Mouse (Mus musculus): ENCODE data around the gene Lrpprc. TPM values are rescaled to one million over a fixed set of nuclear protein-coding genes. Genes with fewer than 3 reads are reported as not detected.

Gene Lrpprc
- polyA plus RNA-seq, 1 experiment from 2014 or later: 54.8 TPM

DNA sequence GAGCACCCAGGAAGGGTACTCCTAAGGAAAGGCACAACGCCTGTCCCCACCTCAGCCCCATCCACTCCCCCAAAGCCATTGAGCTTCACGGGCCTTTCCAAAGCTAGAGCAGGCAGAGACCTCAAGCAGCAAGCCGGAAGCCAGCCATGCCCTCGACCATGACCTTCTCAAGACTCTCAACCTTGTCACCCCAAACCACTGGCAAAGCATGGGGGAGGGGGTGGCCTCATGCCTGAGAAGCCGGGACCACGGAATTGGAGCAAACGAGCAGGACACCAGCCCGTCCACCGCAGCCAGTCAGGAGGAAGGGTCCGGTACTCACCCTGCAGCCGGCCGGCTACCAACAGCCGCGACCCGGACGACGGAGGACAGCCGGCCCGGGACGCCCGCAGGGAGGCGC, 546 bp downstream of the Lrpprc start:
- peak overlapping the region; percentile 94 for H3K4me2 ChIP-seq
- ATAC-seq (ENCODE audit: extremely low read depth, insufficient number of reproducible peaks, low FRiP score, low TSS enrichment): no peak
- peaks cover 24% of the 10 kb centered on the region for H3K4me1 ChIP-seq
- H3K9ac ChIP-seq: peak overlapping the region; percentile 96
- H3K4me3 ChIP-seq: peak overlapping the region; percentile 99
- no peaks in the 10 kb centered on the region for H3K27me3 ChIP-seq (replicated peaks)
- peak overlapping the region; percentile 83 for H3K27ac ChIP-seq (replicated peaks)
- WGBS: 0% methylated on average over 22 of the region's 22 CpGs
- H3K36me3 ChIP-seq: peaks cover 16% of the 10 kb centered on the region
- H3K9me3 ChIP-seq: no peaks in the 10 kb centered on the region

DNA sequence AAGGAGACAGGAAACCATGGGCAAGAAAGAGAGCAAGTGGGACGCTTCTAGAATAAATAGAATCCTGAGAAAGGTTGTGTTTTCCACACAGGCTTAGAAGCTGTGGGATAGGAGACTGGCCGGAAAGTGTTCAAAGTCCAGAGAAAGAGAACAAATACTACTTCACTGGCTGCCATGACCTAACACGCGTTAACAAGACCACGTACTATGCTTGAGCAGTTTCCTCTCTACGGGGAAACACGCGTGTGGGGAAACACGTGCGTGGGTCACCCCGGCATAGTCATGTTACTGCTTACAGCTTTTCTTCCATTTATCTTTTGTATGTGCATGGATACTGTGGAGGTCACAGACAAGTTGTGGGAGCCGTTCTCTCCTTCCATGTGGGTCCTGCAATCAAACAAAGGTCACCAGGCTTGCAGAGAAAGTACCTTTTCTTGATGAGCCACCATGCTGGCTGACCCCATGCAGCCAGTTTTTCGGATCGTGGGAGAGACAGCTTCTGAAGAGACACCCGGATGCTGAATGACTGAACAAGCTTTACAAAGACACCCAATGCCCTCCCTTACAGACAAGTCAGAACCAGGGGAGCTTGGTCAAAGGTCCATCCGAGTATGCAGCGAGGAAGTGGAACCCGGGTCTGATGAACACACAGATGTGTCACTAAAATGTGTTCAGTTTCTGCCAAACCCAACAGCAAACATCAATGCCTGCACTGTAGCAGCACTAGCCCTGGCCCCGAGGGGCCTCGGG, 2.0 kb downstream of the Lrpprc start:
- Histone ChIP-seq H3K4me3 (peak overlapping the region; percentile 99), H3K4me1 (peaks cover 24% of the 10 kb centered on the region), H3K27ac (replicated peaks) (no peak overlapping the region), H3K9me3 (no peaks in the 10 kb centered on the region), H3K27me3 (replicated peaks) (no peaks in the 10 kb centered on the region), H3K4me2 (peak overlapping the region; percentile 94), H3K9ac (no peak overlapping the region; the same call in 1 of the 2 replicates), H3K36me3 (peaks cover 17% of the 10 kb centered on the region)
- ATAC-seq (ENCODE audit: extremely low read depth, insufficient number of reproducible peaks, low FRiP score, low TSS enrichment): no peak
- 89% methylated on average over 20 of the region's 20 CpGs for WGBS

DNA sequence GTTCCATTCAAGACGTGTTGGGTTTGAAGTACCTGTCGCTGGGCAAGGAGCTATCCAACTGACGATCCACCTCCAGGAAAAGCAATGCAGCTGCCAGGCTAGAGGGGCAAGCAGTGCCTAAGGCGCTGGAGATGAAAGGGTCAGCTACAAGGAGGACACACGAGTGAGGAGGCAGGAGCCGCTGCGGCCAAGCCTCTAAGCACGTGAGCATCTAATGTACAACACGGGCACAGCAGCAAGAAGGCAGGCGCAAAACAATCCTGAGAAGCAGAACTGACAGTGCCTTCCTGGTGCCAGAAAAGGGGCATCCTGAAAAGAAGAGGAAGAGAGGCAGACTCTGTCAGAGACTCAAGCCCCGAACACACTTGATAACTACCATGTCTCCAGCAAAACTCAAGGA, 3.1 kb downstream of the Lrpprc start:
- H3K4me1 ChIP-seq: peaks cover 24% of the 10 kb centered on the region
- ATAC-seq (ENCODE audit: extremely low read depth, insufficient number of reproducible peaks, low FRiP score, low TSS enrichment): no peak
- H3K9ac ChIP-seq: no peak overlapping the region
- H3K27ac ChIP-seq (replicated peaks): no peak overlapping the region
- no peaks in the 10 kb centered on the region for H3K9me3 ChIP-seq
- H3K4me2 ChIP-seq: no peak overlapping the region
- 85% methylated on average over 11 of the region's 11 CpGs for WGBS
- no peaks in the 10 kb centered on the region for H3K27me3 ChIP-seq (replicated peaks)
- H3K36me3 ChIP-seq: peaks cover 20% of the 10 kb centered on the region
- no peak overlapping the region for H3K4me3 ChIP-seq

DNA sequence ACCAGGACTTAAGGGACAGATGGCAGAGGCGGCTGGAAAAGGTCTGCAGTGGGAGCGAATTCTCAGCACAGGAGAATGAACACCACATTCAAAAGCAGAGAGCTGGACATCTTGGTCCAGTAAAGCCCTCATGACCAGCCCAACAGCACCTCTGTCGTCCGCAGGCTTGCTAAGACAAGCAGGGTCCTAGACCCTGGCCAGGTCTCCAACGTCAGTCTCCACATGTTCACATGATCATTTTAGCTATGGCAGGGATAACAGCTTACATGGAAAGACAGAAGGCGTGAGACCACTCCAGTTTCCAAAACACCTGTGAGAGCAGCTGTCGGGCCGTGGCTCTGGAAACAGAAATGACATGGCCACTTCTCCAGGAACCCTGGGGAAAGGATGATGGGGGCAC, 3.7 kb downstream of the Lrpprc start:
- Histone ChIP-seq H3K27ac (replicated peaks) (no peak overlapping the region), H3K9me3 (no peaks in the 10 kb centered on the region), H3K4me2 (no peak overlapping the region), H3K9ac (no peak overlapping the region), H3K36me3 (peaks cover 20% of the 10 kb centered on the region), H3K4me3 (no peak overlapping the region), H3K27me3 (replicated peaks) (no peaks in the 10 kb centered on the region), H3K4me1 (peaks cover 21% of the 10 kb centered on the region)
- WGBS: 87% methylated on average over 8 of the region's 8 CpGs
- ATAC-seq (ENCODE audit: extremely low read depth, insufficient number of reproducible peaks, low FRiP score, low TSS enrichment): no peak

DNA sequence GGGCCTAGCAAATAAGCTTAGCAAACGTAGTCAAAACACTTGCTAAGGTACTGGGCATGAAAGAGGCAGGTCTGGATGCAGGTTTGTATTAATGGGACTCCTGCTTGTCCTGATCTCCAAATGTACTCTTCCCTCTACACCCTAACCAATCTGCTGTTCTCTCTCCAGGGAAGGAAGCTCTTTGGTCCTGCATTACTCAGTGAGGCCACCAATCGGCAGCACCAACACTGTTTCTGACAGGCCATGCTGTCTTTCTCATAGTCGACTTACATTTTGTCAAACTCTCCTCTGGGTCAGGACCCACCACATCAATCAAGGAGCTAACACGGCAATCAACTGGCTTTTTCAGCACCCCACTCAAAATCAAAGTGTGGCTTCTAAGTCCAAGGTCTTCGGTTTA, 5.4 kb downstream of the Lrpprc start:
- no peaks in the 10 kb centered on the region for H3K27me3 ChIP-seq (replicated peaks)
- no peak overlapping the region for H3K9ac ChIP-seq
- WGBS: 77% methylated on average over 5 of the region's 5 CpGs
- no peaks in the 10 kb centered on the region for H3K9me3 ChIP-seq
- no peak overlapping the region for H3K4me3 ChIP-seq
- no peak for ATAC-seq (ENCODE audit: extremely low read depth, insufficient number of reproducible peaks, low FRiP score, low TSS enrichment)
- no peak overlapping the region for H3K4me2 ChIP-seq
- peaks cover 31% of the 10 kb centered on the region for H3K36me3 ChIP-seq
- H3K4me1 ChIP-seq: peaks cover 14% of the 10 kb centered on the region
- no peak overlapping the region for H3K27ac ChIP-seq (replicated peaks)

DNA sequence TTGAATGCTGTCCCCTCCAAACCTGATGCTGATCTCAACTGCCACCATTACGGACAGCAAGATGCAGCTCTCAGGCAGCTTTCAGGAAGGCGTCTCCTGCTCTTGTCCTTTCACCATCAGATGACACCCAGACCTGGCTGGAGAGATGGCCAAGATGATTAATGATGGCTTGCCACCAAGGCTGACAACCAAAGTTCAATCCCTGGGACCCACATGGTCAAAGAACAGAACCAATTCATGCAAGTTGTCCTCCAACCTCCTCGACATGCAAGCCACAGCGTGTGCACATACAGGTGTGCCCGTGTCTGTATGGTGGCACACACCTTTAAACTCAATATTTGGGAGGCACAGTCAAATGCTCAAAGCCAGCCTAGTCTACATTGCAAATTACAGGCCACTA, 7.1 kb downstream of the Lrpprc start:
- H3K4me1 ChIP-seq: peaks cover 7% of the 10 kb centered on the region
- H3K27ac ChIP-seq (replicated peaks): no peak overlapping the region
- no peaks in the 10 kb centered on the region for H3K27me3 ChIP-seq (replicated peaks)
- H3K9me3 ChIP-seq: no peaks in the 10 kb centered on the region
- no peak overlapping the region for H3K4me2 ChIP-seq
- no peak for ATAC-seq (ENCODE audit: extremely low read depth, insufficient number of reproducible peaks, low FRiP score, low TSS enrichment)
- 88% methylated on average over 5 of the region's 5 CpGs for WGBS
- H3K4me3 ChIP-seq: no peak overlapping the region
- no peak overlapping the region for H3K9ac ChIP-seq
- H3K36me3 ChIP-seq: peaks cover 31% of the 10 kb centered on the region

DNA sequence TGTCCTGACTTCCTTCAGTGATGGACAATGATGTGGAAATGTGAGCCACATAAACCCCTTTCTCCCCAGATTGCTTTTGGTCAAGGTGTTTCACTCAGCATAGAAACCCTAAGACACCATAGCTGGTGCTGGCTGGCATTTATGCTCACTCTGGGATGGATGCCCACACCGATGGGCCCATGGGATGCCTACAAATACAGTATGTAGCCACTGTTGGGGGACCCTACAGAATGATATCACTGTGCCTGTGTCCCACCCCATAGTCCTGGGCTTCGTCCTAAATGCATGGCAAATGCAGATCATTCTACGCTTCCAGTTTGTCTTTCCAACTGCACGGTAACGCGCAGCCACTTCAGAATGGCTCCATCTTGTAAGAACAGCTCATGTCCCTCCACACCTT, 10.3 kb downstream of the Lrpprc start:
- H3K9ac ChIP-seq: no peak overlapping the region
- no peak for ATAC-seq (ENCODE audit: extremely low read depth, insufficient number of reproducible peaks, low FRiP score, low TSS enrichment)
- no peak overlapping the region for H3K4me3 ChIP-seq
- H3K4me1 ChIP-seq: peaks cover 30% of the 10 kb centered on the region
- no peaks in the 10 kb centered on the region for H3K27me3 ChIP-seq (replicated peaks)
- no peak overlapping the region for H3K27ac ChIP-seq (replicated peaks)
- no peaks in the 10 kb centered on the region for H3K9me3 ChIP-seq
- 94% methylated on average over 6 of the region's 6 CpGs for WGBS
- no peak overlapping the region for H3K4me2 ChIP-seq
- peaks cover 27% of the 10 kb centered on the region for H3K36me3 ChIP-seq

DNA sequence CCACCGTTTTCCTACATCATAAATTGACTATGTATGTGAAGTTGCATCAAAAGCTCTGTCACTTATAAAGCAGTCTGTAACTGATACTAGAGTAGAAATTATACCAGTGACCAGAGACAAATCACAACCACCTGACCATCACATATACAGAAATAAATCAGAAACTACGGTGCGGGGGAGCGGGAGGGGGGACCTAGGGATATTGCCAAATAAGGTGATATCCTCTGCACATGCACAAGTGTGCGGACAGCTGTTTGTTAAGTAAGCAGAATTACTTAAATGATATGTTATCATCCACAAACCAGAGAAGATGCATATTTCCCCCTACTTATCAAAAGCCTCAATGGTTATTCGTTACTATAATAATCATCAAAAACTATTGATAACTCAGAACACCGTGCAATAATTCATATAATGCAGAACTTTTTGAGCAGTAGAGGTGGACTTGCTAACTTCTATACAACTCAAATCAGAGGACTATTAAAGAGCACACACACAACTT, 12.1 kb downstream of the Lrpprc start:
- Histone ChIP-seq H3K27ac (replicated peaks) (no peak overlapping the region), H3K9ac (no peak overlapping the region), H3K9me3 (no peaks in the 10 kb centered on the region), H3K27me3 (replicated peaks) (no peaks in the 10 kb centered on the region), H3K4me2 (no peak overlapping the region), H3K4me3 (no peak overlapping the region), H3K36me3 (peaks cover 41% of the 10 kb centered on the region), H3K4me1 (peaks cover 30% of the 10 kb centered on the region)
- WGBS: 81% methylated on average over 7 of the region's 7 CpGs
- no peak for ATAC-seq (ENCODE audit: extremely low read depth, insufficient number of reproducible peaks, low FRiP score, low TSS enrichment)

DNA sequence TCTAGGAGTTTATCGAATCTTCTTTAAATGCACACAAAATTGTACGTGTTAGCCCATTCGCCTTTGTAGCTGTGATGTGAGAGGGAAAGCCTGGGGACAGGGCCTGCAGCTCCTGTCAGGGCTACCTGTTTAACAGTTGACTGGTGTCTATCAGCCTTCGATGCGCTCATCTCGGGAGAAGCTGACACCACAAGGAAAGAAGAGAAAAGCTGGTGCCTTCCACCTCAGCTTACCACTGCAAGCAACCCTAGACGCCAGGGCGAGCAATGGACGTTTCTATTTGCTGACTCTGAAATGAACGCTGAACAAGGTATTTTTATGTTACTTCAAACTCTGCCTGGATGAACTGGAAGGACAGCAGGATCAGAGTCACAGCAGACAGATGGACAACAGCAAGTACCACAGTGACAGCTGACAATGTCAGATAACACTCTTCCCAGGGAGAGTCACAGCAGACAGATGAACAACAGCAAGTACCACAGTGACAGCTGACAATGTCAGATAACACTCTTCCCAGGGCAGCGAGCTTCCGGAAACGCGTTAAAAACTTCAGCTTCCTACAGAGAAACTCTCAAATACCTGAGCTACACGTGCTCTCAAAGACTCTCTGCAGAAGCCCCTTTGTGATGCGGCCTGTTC, 14.1 kb downstream of the Lrpprc start:
- peak; percentile 89 for ATAC-seq (ENCODE audit: extremely low read depth, insufficient number of reproducible peaks, low FRiP score, low TSS enrichment)
- Histone ChIP-seq H3K4me2 (peak overlapping the region; percentile 58), H3K27ac (replicated peaks) (peak overlapping the region; percentile 77), H3K4me1 (peaks cover 30% of the 10 kb centered on the region), H3K36me3 (peaks cover 51% of the 10 kb centered on the region), H3K9me3 (no peaks in the 10 kb centered on the region), H3K9ac (0 out of 2 replicates have a peak overlapping the region, but pooled peaks have one; percentile 47), H3K4me3 (peak overlapping the region; percentile 14), H3K27me3 (replicated peaks) (no peaks in the 10 kb centered on the region)
- 45% methylated on average over 16 of the region's 16 CpGs for WGBS

DNA sequence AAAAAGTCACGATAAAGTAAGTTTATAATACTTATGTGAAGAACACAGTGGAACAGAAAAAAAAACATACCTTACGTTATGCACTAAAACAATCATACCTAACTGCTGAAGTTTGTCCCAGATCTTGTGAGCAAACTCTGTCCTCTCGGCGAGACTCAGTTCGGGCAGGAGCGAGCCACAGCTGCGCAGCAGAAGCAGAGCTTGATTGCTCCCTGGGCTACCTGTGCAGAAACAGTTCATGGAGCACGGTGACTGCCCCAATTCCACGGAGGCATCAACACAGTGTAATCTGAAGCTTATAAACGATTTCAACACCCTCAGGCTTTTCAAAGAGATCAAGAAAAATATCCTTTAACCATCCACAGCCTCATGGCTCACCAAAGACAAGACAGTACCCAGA, 15.3 kb downstream of the Lrpprc start:
- 89% methylated on average over 10 of the region's 10 CpGs for WGBS
- H3K36me3 ChIP-seq: peaks cover 53% of the 10 kb centered on the region
- no peak overlapping the region for H3K9ac ChIP-seq

DNA sequence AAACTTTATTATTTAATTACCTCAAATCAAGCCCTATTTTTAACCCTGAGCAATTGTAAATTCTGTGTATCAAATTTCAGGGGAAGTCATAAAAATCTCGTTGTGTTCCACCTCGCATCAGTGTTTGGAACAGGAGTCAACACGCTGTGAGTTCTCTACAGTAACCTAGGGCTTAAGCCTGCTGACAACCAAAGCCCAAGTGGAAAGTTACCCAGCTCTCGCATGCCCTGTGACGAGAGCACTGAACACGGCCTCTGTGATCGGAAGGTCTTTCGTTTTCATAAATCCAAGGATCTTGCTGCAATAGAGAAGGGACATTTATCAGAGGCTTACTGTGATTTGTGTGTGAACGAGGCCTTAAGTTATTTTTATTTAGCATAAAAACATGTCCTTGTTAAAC, 18.7 kb downstream of the Lrpprc start:
- no peak for ATAC-seq (ENCODE audit: extremely low read depth, insufficient number of reproducible peaks, low FRiP score, low TSS enrichment)
- Histone ChIP-seq H3K27ac (replicated peaks) (no peak overlapping the region), H3K4me2 (no peak overlapping the region), H3K36me3 (peaks cover 87% of the 10 kb centered on the region), H3K4me3 (no peak overlapping the region), H3K4me1 (peaks cover 11% of the 10 kb centered on the region), H3K9ac (no peak overlapping the region), H3K27me3 (replicated peaks) (no peaks in the 10 kb centered on the region), H3K9me3 (no peaks in the 10 kb centered on the region)
- 93% methylated on average over 9 of the region's 9 CpGs for WGBS

More for the DNA sequence above, 15.3 kb downstream of the Lrpprc start:
- no peaks in the 10 kb centered on the region for H3K27me3 ChIP-seq (replicated peaks)
- no peak for ATAC-seq (ENCODE audit: extremely low read depth, insufficient number of reproducible peaks, low FRiP score, low TSS enrichment)
- H3K4me1 ChIP-seq: peaks cover 30% of the 10 kb centered on the region
- H3K4me2 ChIP-seq: no peak overlapping the region
- no peak overlapping the region for H3K4me3 ChIP-seq
- H3K9me3 ChIP-seq: no peaks in the 10 kb centered on the region
- H3K27ac ChIP-seq (replicated peaks): no peak overlapping the region

All from heart, embryonic 13.5 days (tissue).